Mouse (Mus musculus): ENCODE results near the gene Ubl7. TPM values are rescaled to one million over a fixed set of nuclear protein-coding genes. Genes with fewer than 3 reads are reported as not detected.

Gene Ubl7
- total RNA-seq, 1 experiment: 21.2 TPM

GRCm38 (mm10) chr9:57949102-57949704, 38.4 kb downstream of the Ubl7 start:
- H3K4me3 ChIP-seq (ENCODE audit: insufficient read depth in 1 of 2, low read depth in 1 of 2, low read length in 2 of 2, poor library complexity in 1 of 2, severe bottlenecking in 1 of 2): no peak overlapping the region
- H3K27ac ChIP-seq (ENCODE audit: insufficient read depth, low read depth, low read length, poor library complexity, severe bottlenecking): no peak overlapping the region
- TF ChIP-seq CHD2 (IDR thresholded peaks at IDR 0.05; ENCODE audit: low read depth, low read length) (no peak), HCFC1 (IDR thresholded peaks at IDR 0.05; ENCODE audit: borderline replicate concordance, insufficient read depth, low read length) (no peak), ZC3H11A (IDR thresholded peaks at IDR 0.05; ENCODE audit: borderline replicate concordance, low read depth, low read length) (no peak), ZNF384 (IDR thresholded peaks at IDR 0.05; ENCODE audit: low read depth, low read length) (no peak), MAFK (IDR thresholded peaks at IDR 0.05; ENCODE audit: insufficient read depth, low read depth, low read length) (no peak)
- no peaks in the 10 kb centered on the region for H3K9me3 ChIP-seq (ENCODE audit: control insufficient read depth, insufficient read depth, low read depth, low read length)
- no peaks in the 10 kb centered on the region for H3K36me3 ChIP-seq (ENCODE audit: control insufficient read depth, insufficient read depth, low read length, poor library complexity, severe bottlenecking)
- no peak for DNase-seq (ENCODE audit: low read depth, low spot score)
- in situ Hi-C loops (cut with MboI; ENCODE audit: low sequenced_read_pairs in 2 of 2, unreplicated experiment in 2 of 2): no loop called here
- no peak overlapping the region for H3K9ac ChIP-seq (ENCODE audit: insufficient read depth, low read depth, low read length, poor library complexity, severe bottlenecking)
- H3K4me1 ChIP-seq (ENCODE audit: control insufficient read depth in 2 of 2, insufficient read depth in 2 of 2, low read length in 2 of 2, poor library complexity in 1 of 2): peaks cover 0 to 2% of the 10 kb centered on the region in 2 experiments; a peak in 1 of 4 replicates

DNA sequence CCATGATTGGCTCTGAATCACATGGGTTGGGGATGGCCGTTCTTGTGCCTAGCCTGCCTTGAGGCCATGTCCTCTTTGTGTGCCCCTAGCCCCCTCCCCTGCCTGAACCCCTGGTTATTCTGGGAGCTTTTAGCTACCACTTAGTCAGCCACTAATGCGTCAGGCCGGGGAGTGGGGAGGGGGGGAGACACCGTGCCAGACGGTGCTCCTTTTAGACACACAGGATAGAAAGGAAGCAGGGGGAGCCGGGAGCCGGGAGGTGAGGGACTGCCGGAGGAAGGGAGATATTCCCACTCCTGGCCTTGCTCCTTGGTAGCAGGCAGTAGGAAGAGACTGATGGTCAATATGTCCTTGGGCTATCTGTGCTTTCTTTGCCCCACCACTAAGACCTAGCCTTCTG, 39.1 kb downstream of the Ubl7 start:
- in situ Hi-C loops (cut with MboI; ENCODE audit: low sequenced_read_pairs in 2 of 2, unreplicated experiment in 2 of 2): no loop called here
- H3K9me3 ChIP-seq (ENCODE audit: control insufficient read depth, insufficient read depth, low read depth, low read length): no peaks in the 10 kb centered on the region
- peaks cover 0 to 2% of the 10 kb centered on the region in 2 experiments; a peak in 1 of 4 replicates for H3K4me1 ChIP-seq (ENCODE audit: control insufficient read depth in 2 of 2, insufficient read depth in 2 of 2, low read length in 2 of 2, poor library complexity in 1 of 2)
- no peak overlapping the region for H3K4me3 ChIP-seq (ENCODE audit: insufficient read depth in 1 of 2, low read depth in 1 of 2, low read length in 2 of 2, poor library complexity in 1 of 2, severe bottlenecking in 1 of 2)
- H3K27ac ChIP-seq (ENCODE audit: insufficient read depth, low read depth, low read length, poor library complexity, severe bottlenecking): no peak overlapping the region
- no peaks in the 10 kb centered on the region for H3K36me3 ChIP-seq (ENCODE audit: control insufficient read depth, insufficient read depth, low read length, poor library complexity, severe bottlenecking)
- H3K9ac ChIP-seq (ENCODE audit: insufficient read depth, low read depth, low read length, poor library complexity, severe bottlenecking): no peak overlapping the region
- no peak for DNase-seq (ENCODE audit: low read depth, low spot score)
- TF ChIP-seq ZNF384 (IDR thresholded peaks at IDR 0.05; ENCODE audit: low read depth, low read length) (no peak), MAFK (IDR thresholded peaks at IDR 0.05; ENCODE audit: insufficient read depth, low read depth, low read length) (no peak), ZC3H11A (IDR thresholded peaks at IDR 0.05; ENCODE audit: borderline replicate concordance, low read depth, low read length) (no peak), HCFC1 (IDR thresholded peaks at IDR 0.05; ENCODE audit: borderline replicate concordance, insufficient read depth, low read length) (no peak), CHD2 (IDR thresholded peaks at IDR 0.05; ENCODE audit: low read depth, low read length) (no peak)

GRCm38 (mm10) chr9:57950519-57950918, 39.7 kb downstream of the Ubl7 start:
- H3K4me1 ChIP-seq (ENCODE audit: control insufficient read depth in 2 of 2, insufficient read depth in 2 of 2, low read length in 2 of 2, poor library complexity in 1 of 2): peaks cover 0 to 2% of the 10 kb centered on the region in 2 experiments; a peak in 1 of 4 replicates

DNA sequence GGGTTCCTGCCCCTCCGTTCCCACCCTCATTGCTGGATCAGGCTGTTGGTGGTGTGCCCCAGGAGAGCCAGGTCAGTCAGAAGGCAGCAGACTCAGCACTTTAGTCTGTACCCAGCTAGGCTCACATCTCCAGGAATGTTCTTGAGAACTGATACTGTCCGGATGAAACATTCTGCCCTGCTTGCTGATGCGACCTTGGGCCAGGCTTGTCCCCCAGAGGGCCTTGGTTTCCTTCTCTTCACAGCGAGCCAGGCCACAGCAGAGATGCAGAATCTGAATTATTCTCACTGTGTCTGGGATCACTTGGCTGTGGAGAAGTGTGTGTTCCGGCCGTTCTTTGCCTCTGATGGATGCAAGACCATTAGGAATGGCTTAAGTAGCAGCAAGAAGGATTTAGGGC, 41.2 kb downstream of the Ubl7 start:
- DNase-seq (ENCODE audit: low read depth, low spot score): no peak
- Histone ChIP-seq H3K4me3 (ENCODE audit: insufficient read depth in 1 of 2, low read depth in 1 of 2, low read length in 2 of 2, poor library complexity in 1 of 2, severe bottlenecking in 1 of 2) (no peak overlapping the region), H3K36me3 (ENCODE audit: control insufficient read depth, insufficient read depth, low read length, poor library complexity, severe bottlenecking) (no peaks in the 10 kb centered on the region), H3K9me3 (ENCODE audit: control insufficient read depth, insufficient read depth, low read depth, low read length) (no peaks in the 10 kb centered on the region), H3K27ac (ENCODE audit: insufficient read depth, low read depth, low read length, poor library complexity, severe bottlenecking) (no peak overlapping the region), H3K9ac (ENCODE audit: insufficient read depth, low read depth, low read length, poor library complexity, severe bottlenecking) (no peak overlapping the region), H3K4me1 (ENCODE audit: control insufficient read depth in 2 of 2, insufficient read depth in 2 of 2, low read length in 2 of 2, poor library complexity in 1 of 2) (peaks cover 0 to 2% of the 10 kb centered on the region in 2 experiments; a peak in 1 of 4 replicates)
- in situ Hi-C loops (cut with MboI; ENCODE audit: low sequenced_read_pairs in 2 of 2, unreplicated experiment in 2 of 2): no loop called here
- TF ChIP-seq ZNF384 (IDR thresholded peaks at IDR 0.05; ENCODE audit: low read depth, low read length): no peak
- no peak for TF ChIP-seq ZC3H11A (IDR thresholded peaks at IDR 0.05; ENCODE audit: borderline replicate concordance, low read depth, low read length)
- TF ChIP-seq MAFK (IDR thresholded peaks at IDR 0.05; ENCODE audit: insufficient read depth, low read depth, low read length): no peak
- no peak for TF ChIP-seq CHD2 (IDR thresholded peaks at IDR 0.05; ENCODE audit: low read depth, low read length)
- TF ChIP-seq HCFC1 (IDR thresholded peaks at IDR 0.05; ENCODE audit: borderline replicate concordance, insufficient read depth, low read length): no peak

More at GRCm38 (mm10) chr9:57950519-57950918, 39.7 kb downstream of the Ubl7 start:
- Histone ChIP-seq H3K27ac (ENCODE audit: insufficient read depth, low read depth, low read length, poor library complexity, severe bottlenecking) (no peak overlapping the region), H3K9ac (ENCODE audit: insufficient read depth, low read depth, low read length, poor library complexity, severe bottlenecking) (no peak overlapping the region), H3K4me3 (ENCODE audit: insufficient read depth in 1 of 2, low read depth in 1 of 2, low read length in 2 of 2, poor library complexity in 1 of 2, severe bottlenecking in 1 of 2) (no peak overlapping the region), H3K9me3 (ENCODE audit: control insufficient read depth, insufficient read depth, low read depth, low read length) (no peaks in the 10 kb centered on the region), H3K36me3 (ENCODE audit: control insufficient read depth, insufficient read depth, low read length, poor library complexity, severe bottlenecking) (no peaks in the 10 kb centered on the region)
- TF ChIP-seq HCFC1 (IDR thresholded peaks at IDR 0.05; ENCODE audit: borderline replicate concordance, insufficient read depth, low read length) (no peak), ZC3H11A (IDR thresholded peaks at IDR 0.05; ENCODE audit: borderline replicate concordance, low read depth, low read length) (no peak), MAFK (IDR thresholded peaks at IDR 0.05; ENCODE audit: insufficient read depth, low read depth, low read length) (no peak), CHD2 (IDR thresholded peaks at IDR 0.05; ENCODE audit: low read depth, low read length) (no peak), ZNF384 (IDR thresholded peaks at IDR 0.05; ENCODE audit: low read depth, low read length) (no peak)
- no peak for DNase-seq (ENCODE audit: low read depth, low spot score)
- in situ Hi-C loops (cut with MboI; ENCODE audit: low sequenced_read_pairs in 2 of 2, unreplicated experiment in 2 of 2): no loop called here
